Mouse (Mus musculus) small intestine, adult 2 months (tissue): ENCODE data around the gene Selenon.

Experiments used
- CTCF ChIP-seq: fragments of 200-500 bp; IDR thresholded peaks from 2 replicates; pipeline ENCODE4 v1.5.1; 2012; ENCODE audit warnings: low read depth, mild to moderate bottlenecking, control low read depth, inconsistent platforms, low read length, moderate library complexity, mixed read lengths; ENCODE audit not compliant: insufficient replicate concordance, insufficient read length; ENCODE audit errors: extremely low read depth
- POLR2A ChIP-seq: fragments of 200-500 bp; IDR thresholded peaks from 2 replicates; pipeline ENCODE4 v1.6.1; 2012; ENCODE audit warnings: low read depth, mild to moderate bottlenecking, control low read depth, inconsistent platforms, low read length, moderate library complexity

GRCm38 (mm10) chr4:134515614-134516013, 36.4 kb downstream of the Selenon start:
- TF ChIP-seq CTCF (no peak), POLR2A (no peak)
